Mouse (Mus musculus) megakaryocyte progenitor cell, adult 5-6 weeks (primary cell): ENCODE data around the gene Matn1. TPM values are rescaled to one million over a fixed set of nuclear protein-coding genes. Genes with fewer than 3 reads are reported as not detected.

Experiments used
- ATAC-seq: replicated peaks from 2 replicates; pipeline ENCODE4 v1.8.0; 2016; ENCODE audit warnings: mild to moderate bottlenecking, moderate TSS enrichment, inconsistent platforms; ENCODE audit not compliant: poor library complexity
- total RNA-seq, 2 experiments: library from RNA; stranded (forward) in 1 of 2; stranded (reverse) in 1 of 2; fragments of 157-497, 149-512 nt in 1 of 2; fragments of 200-1000 nt in 1 of 2; gene quantifications; 2 replicates each; pipeline versions ENCODE4 v1.2.3 to v1.2.4; 2015 to 2017

Matn1 gene
- total RNA-seq (2015) (not detected in 2 replicates), total RNA-seq (2017) (not detected in 2 replicates)

DNA sequence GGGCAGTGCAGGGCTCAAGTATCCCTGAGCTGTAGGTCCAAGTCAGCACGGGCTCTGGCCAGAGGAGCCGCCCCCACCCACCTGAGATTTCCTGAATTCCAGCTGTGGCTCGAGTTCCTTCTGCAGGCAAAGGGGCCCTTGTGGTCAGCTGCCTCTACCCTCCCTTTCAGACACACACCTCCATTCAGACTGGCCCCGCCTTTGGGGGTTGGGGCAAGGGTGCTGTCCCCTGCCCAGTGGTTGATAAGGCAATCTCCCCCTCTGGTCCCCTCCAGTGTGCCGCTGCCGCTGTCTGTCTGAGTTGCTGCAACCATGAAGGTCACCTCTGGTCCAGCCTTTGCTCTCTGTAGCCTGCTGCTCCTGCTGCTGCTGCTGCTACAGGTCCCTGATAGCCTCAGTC lies at the start of gene Matn1:
Matn1 (plus strand) TSS at position 274 of the 400 bp plus-strand sequence.
- ATAC-seq: no peak

DNA sequence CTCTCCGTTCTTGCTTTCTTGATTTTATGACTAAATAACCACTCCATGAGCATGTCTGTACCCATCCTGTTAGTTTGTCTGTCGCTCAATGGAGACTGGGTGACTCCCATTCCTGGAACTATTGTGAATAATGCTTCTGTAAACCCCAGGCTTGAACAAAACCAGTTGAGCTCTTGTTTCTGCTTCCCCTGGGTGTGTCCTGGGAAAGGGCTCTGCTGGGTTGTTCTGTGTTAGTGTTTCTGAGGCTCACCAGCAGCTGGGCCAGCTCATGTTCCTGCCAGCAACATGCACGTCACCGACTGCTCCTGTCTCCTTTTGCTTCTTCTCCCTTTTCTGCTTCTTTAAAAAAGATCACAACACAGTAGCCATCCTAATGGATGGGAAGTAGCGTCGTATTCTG lies 48.5 kb upstream of the Matn1 start:
- no peak for ATAC-seq

- ATAC-seq: peak; percentile 80
Observed at GRCm38 (mm10) chr4:130896372-130896771, 47.8 kb upstream of the Matn1 start.

- ATAC-seq: peak; percentile 30
Observed at GRCm38 (mm10) chr4:130899383-130899781, 44.8 kb upstream of the Matn1 start.

- no peak for ATAC-seq
Observed at GRCm38 (mm10) chr4:130899782-130900427, 44.3 kb upstream of the Matn1 start.

DNA sequence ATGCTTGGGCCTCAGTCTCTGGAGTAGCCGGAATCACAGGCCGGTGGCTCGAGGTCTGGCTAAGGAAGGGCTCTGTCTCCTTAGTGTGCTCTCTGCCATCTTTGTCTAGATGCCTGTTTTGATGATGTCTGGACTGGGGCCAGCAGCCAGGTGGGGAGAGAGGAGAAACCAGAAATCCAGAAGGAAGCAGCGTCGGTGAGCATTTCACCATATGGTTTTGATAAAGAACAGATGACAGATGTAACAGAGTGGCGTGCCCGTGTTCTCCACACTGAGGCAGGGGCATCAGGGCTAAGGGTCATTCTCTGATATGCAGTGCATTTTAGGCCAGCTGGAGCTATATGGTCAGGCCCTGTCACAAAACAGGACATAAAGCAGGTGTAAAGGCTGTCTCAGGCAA lies 43.4 kb upstream of the Matn1 start:
- ATAC-seq: no peak

DNA sequence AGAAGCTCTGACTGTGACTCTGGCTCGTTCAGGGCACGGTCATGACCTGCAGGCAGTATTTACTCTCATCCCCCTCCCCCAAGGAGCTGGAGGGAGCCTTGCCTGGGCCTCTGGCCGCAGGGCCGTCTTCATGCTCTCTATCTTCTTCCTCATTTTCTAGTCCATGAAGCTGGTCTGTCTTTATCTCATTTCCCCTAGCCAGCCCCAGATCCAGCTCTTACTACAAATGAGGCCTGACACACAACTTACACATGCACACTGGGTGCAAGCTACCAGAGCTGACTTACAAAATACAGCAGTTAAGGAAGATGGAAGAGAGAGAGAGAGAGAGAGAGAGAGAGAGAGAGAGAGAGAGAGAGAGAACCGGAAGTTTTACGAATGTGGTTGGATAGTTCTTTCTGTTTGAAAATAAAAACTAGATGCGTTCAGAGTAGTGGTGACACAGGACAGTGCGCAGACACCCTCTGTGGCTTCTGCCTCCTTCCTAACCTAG lies 41.9 kb upstream of the Matn1 start:
- peak; percentile 63 for ATAC-seq

GRCm38 (mm10) chr4:130905025-130905424 lies 39.2 kb upstream of the Matn1 start:
- no peak for ATAC-seq

- ATAC-seq: no peak
Observed at GRCm38 (mm10) chr4:130905882-130906281, 38.3 kb upstream of the Matn1 start.

DNA sequence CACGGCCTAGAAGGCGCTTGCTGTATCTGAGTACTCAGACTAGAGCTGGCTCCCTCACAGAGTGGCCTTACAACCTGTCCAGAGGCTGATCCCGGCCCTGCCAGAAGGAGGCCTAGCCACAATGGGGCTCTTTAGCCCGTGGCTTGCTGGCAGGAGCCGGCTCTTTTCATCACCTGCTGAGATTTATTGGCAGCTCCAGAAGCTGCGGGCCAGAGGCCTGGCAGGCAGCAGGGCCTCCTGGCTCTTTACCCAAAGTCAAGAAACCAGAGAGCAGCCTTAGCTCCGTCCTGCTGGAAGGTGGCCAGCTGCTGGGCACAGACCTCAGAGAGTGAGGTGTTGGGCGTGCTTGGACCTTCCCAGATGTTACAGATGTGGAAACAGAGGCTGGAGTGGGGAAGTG lies 37.9 kb upstream of the Matn1 start:
- no peak for ATAC-seq

GRCm38 (mm10) chr4:130907200-130908069 lies 36.8 kb upstream of the Matn1 start:
- no peak for ATAC-seq

DNA sequence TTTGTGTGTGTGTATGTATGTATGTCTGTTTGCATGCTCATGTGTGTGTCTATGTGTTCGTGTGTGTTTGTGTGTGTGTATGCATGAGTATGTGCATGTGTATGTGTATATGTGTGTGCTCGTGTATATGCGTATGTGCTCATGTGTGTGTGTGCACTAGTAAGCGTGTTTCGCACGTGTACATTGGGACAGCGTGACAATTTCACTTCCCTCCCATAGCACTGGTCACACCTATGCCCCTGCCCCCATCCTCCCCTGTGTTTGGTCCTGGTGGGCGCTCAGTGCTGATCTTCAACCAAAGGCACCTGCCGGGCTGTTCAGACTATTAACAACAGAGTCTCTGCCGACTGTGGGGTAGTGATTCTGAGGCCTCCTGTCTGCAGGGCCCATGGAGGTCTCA lies 36.1 kb upstream of the Matn1 start:
- no peak for ATAC-seq

- peak; percentile 23; the same call in 1 of the 2 replicates for ATAC-seq
Observed at GRCm38 (mm10) chr4:130909167-130909874, 34.9 kb upstream of the Matn1 start.

DNA sequence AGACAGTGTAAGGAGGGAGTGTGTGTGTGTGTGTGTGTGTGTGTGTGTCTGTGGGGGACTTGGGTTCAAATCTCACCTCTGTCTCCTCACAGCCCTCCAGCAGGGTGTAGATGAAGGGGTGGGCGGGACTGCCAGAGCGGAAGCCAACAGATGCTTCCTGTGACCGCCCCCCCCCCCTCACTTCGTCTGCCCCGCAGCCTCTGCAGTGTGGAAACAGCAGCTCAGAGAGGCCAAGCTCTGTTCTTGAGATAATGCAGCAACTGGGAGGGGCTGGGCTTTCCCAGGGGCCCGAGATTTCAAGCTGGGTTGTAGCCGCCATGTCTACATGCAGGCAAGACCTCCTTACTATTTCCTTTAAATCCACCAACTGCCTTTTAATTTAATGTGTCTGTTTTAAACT lies 33.5 kb upstream of the Matn1 start:
- peak; percentile 50 for ATAC-seq

GRCm38 (mm10) chr4:130912626-130913025 lies 31.6 kb upstream of the Matn1 start:
- ATAC-seq: no peak

GRCm38 (mm10) chr4:130913077-130913476 lies 31.1 kb upstream of the Matn1 start, which contains the start of gene Laptm5:
TSS of gene Laptm5 (plus strand) at chr4:130913125.
- peak; percentile 60 for ATAC-seq

DNA sequence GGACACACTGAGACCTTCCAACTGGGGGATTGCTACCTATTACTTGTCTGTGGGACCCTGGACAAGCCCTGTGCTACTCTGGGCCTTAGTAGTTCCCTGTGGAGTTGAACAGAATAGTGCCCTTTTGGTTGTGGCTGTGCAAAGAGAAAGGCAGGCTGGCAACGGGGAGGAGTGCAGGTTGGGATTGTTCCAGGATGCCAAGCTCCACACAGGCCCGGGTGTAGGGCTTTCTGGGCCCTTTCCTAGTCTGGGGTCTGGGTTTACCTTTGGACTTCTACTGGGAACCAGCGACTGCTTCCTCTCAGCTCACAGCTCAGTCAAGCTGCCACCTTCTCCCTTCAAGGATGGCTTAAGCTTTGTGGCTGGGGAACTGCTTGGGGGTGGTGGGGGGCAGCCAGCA lies 30.7 kb upstream of the Matn1 start:
- no peak for ATAC-seq

- ATAC-seq: peak; percentile 66
Observed at GRCm38 (mm10) chr4:130914011-130914410, 30.2 kb upstream of the Matn1 start.

DNA sequence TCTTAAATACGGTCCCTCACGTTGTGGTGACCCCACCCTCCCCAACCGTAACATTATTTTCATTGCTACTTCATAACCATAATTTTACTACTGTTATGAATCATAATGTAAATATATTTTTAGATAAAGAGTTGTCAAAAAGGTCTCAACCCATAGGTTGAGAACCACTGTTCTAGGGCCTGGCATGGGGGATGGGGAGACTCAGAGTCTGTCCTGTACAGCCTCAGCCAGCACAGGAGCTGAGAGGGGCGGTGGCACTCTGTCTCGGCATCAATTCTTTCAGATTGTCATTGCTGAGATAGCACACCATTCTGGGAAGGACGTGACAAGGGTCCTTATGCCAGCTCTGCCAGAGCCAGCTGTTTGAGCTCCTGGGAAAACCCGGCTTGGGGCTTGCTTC lies 29.7 kb upstream of the Matn1 start:
- ATAC-seq: no peak

DNA sequence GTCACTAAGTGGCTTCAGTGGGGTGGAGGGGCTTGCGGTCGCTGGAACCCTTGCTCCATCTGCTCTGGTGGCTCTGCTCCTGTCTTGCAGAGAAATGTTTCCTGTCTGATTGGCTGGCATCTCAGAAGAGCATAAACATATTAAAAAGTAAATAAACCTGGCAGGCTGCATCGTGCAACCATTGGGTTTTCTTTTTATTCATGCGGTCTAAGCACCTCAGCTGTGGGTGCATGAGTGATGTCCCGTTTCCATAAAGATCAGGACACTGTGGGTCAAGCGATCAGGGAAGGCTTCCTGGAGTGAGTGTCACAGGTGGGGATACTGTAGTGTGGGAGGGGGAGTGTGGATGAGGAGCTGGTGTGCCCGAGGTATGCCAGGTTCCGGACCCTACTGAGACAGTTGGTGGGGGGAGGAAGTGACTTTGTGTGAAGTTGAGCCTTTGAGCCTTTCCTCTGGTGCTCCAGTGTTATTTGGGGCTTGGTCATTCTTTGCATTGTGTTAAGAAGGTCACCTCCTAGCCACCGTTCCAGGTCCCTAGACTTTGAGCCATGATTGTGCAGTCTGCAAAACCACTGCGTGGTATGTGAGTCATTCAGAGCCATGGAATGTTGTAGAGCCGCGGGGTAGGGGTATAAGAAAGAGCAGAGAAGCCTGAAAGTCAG lies 29.0 kb upstream of the Matn1 start:
- no peak for ATAC-seq

- ATAC-seq: no peak
Observed at GRCm38 (mm10) chr4:130915668-130916035, 28.5 kb upstream of the Matn1 start.
